Mouse (Mus musculus): ENCODE measurements around the gene Cdkal1.

DNA sequence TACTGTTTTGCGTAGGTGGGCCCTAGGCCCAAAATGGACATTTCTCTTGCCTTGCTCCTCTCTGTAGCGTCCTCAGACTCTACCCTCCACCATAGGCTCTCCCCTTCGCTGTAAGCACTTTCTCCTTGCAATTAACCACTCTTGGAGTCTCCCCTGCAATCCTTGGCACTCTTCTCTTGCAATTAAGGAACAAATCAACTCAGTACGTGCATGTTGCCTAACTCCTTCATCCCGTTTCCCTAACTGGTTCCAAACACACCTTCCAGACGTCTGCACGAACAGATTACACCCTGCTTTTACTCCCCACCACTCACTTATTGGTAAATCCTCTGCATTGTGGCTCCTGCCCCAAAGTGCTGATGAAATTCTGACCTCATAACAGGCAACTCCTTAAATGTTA is 358.2 kb downstream of the Cdkal1 start:
- no peak for TF ChIP-seq CTCF (IDR thresholded peaks at IDR 0.05)
- no peak for TF ChIP-seq POLR2A (IDR thresholded peaks at IDR 0.05; ENCODE audit: insufficient read depth, low read depth, low read length)
- TF ChIP-seq EP300 (IDR thresholded peaks at IDR 0.05; ENCODE audit: insufficient read depth, low read depth, low read length) = no peak
